20 mouse cellular contexts compared by ENCODE assay signal in genomic region chr17:47883099-47883498, GRCm38 (mm10). TPM values are rescaled to one million over a fixed set of nuclear protein-coding genes. Genes with fewer than 3 reads are reported as not detected.
DNase-seq lines count a peak whose midpoint lies in the region; ATAC-seq lines count a peak whose summit lies in the region.
"Had no signal": no experiment of that assay in that cellular context is flagged by ENCODE, and none has a peak within 500 bp of the region (broad histone marks: within the 10 kb centered on the region; RNA-seq: fewer than 3 reads in every experiment).

No protein-coding gene starts in this region.

- no peak overlapping the region for H3K9ac ChIP-seq in midbrain, embryonic 15.5 days
- H3K9ac ChIP-seq: forebrain, embryonic 12.5 days; stomach, embryonic 15.5 days had no signal

- no peak overlapping the region for H3K4me3 ChIP-seq in midbrain, embryonic 15.5 days
- H3K4me3 ChIP-seq: forebrain, embryonic 12.5 days; heart, embryonic 13.5 days; stomach, embryonic 15.5 days had no signal

- H3K4me2 ChIP-seq in midbrain, embryonic 15.5 days, result no peak overlapping the region
- H3K4me2 ChIP-seq: forebrain, embryonic 12.5 days; heart, embryonic 13.5 days; stomach, embryonic 15.5 days had no signal

- H3K27me3 ChIP-seq in splenic B cell, adult 2 months (ENCODE audit: control insufficient read depth, insufficient read depth, low read length, poor library complexity, severe bottlenecking), result no peaks in the 10 kb centered on the region
- H3K27me3 ChIP-seq in midbrain, embryonic 15.5 days (replicated peaks), result no peaks in the 10 kb centered on the region
- H3K27me3 ChIP-seq: heart, embryonic 13.5 days; stomach, embryonic 15.5 days had no signal

- no peak overlapping the region for H3K27ac ChIP-seq in midbrain, embryonic 15.5 days
- H3K27ac ChIP-seq: forebrain, embryonic 12.5 days; heart, embryonic 13.5 days; kidney, postnatal 0 days; stomach, embryonic 15.5 days had no signal

- WGBS in midbrain, embryonic 15.5 days, result 79% methylated on average over 5 of the region's 5 CpGs

- H3K9me3 ChIP-seq in midbrain, embryonic 15.5 days, result no peaks in the 10 kb centered on the region
- H3K9me3 ChIP-seq: forebrain, embryonic 12.5 days; heart, embryonic 13.5 days; stomach, embryonic 15.5 days had no signal

- H3K4me1 ChIP-seq in midbrain, embryonic 15.5 days, result peaks cover 30% of the 10 kb centered on the region

- peaks cover 11% of the 10 kb centered on the region for H3K36me3 ChIP-seq in splenic B cell, adult 2 months (ENCODE audit: control insufficient read depth, insufficient read depth, low read length, poor library complexity, severe bottlenecking)
- no peaks in the 10 kb centered on the region for H3K36me3 ChIP-seq in midbrain, embryonic 15.5 days (replicated peaks)

- ATAC-seq in granulocyte monocyte progenitor cell, adult 5-6 weeks (replicated peaks; ENCODE audit: poor library complexity, severe bottlenecking), result peak; percentile 44; the same call in 1 of the 2 replicates
- ATAC-seq in midbrain, embryonic 15.5 days (replicated peaks), result no peak
- ATAC-seq: hindbrain, embryonic 16.5 days; lung, postnatal 0 days had no signal

- peak; percentile 29 to 34 for DNase-seq in spleen, postnatal 36 days (ENCODE audit: low spot score in 2 of 2)
- no peak for DNase-seq in spleen, postnatal 4 days (ENCODE audit: low spot score in 2 of 2)
- DNase-seq in CD4-positive, CD25-positive, alpha-beta regulatory T cell, adult 2 months (ENCODE audit: low read depth, low spot score), result peak; percentile 46
- DNase-seq in splenic B cell, adult 2 months (ENCODE audit: low read depth, low spot score), result peak; percentile 34
- no peak for DNase-seq in retina, embryonic 14.5 days (ENCODE audit: low spot score)
- DNase-seq in layer of hippocampus, postnatal 36 days, result no peak
- DNase-seq: cerebellum, adult 8-10 months; heart, adult 11 months; heart, postnatal 36 days; kidney, adult 11 months; liver; right cerebral cortex, adult 18-20 months had no signal

RNA-seq across cellular contexts. Expression of gene Foxp4, which starts 41.3 kb away (rescaled TPM):
- total RNA-seq in granulocyte monocyte progenitor cell, adult 5-6 weeks (2014; fragmentation: Nextera tagmentation), result 16.9 and 29.3 TPM in 2 replicates
- 3.4 and 4.0 TPM in 2 replicates for total RNA-seq in granulocyte monocyte progenitor cell, adult 5-6 weeks (2017)
- total RNA-seq in layer of hippocampus, postnatal 36 days (2021), result 10 to 100 TPM; 44.0 to 45.7 TPM
- polyA plus RNA-seq in midbrain, embryonic 15.5 days (2015; fragmentation: Nextera tagmentation; extraction: Ambion mirVana), result 43.3 and 46.6 TPM in 2 replicates

RNA-seq across cellular contexts. Expression of gene Mdfi, which starts 48.6 kb away (rescaled TPM):
- total RNA-seq in granulocyte monocyte progenitor cell, adult 5-6 weeks (2014; fragmentation: Nextera tagmentation), result 3.7 and 5.5 TPM in 2 replicates
- 2.7 and 4.9 TPM in 2 replicates for total RNA-seq in granulocyte monocyte progenitor cell, adult 5-6 weeks (2017)
- total RNA-seq in layer of hippocampus, postnatal 36 days (2021), result under 1 TPM; 0.40 to 0.91 TPM
- 2.7 and 3.6 TPM in 2 replicates for polyA plus RNA-seq in midbrain, embryonic 15.5 days (2015; fragmentation: Nextera tagmentation; extraction: Ambion mirVana)

Comparison
In these comparisons a context has a peak if more than half of its experiments do, and no peak if none do; other contexts are left out.
1. DNase-seq: peak in spleen, postnatal 36 days (2 of 2), CD4-positive, CD25-positive, alpha-beta regulatory T cell, adult 2 months (single experiment) and splenic B cell, adult 2 months (single experiment); none in spleen, postnatal 4 days (0 of 2), retina, embryonic 14.5 days (single experiment) and layer of hippocampus, postnatal 36 days (0 of 2).